Mouse (Mus musculus) kidney, embryonic 15.5 days (tissue): ENCODE measurements around the gene Gm8180. TPM values are rescaled to one million over a fixed set of nuclear protein-coding genes. Genes with fewer than 3 reads are reported as not detected.

Experiments
- polyA plus RNA-seq: library from polyadenylated mRNA; unstranded; fragments of >200 nt; fragmentation: Nextera tagmentation; extraction: Ambion mirVana; gene quantifications from 2 replicates; pipeline ENCODE4 v1.2.1, GENCODE M21; 2015

The Gm8180 gene
- polyA plus RNA-seq, 1 experiment from 2014 or later = not detected

Other genes with a start within 250 kb of the Gm8180 start
- not detected in 2 replicates for gene Gm5799, start 241.2 kb downstream of the Gm8180 start, polyA plus RNA-seq
- not detected in 2 replicates for gene Gm17654, start 205.6 kb downstream of the Gm8180 start, polyA plus RNA-seq
- not detected in 2 replicates for gene Gm10375, start 176.7 kb downstream of the Gm8180 start, polyA plus RNA-seq
- gene Gm8165, start 107.5 kb downstream of the Gm8180 start, polyA plus RNA-seq = not detected in 2 replicates
- gene Gm7324, start 86.9 kb downstream of the Gm8180 start, polyA plus RNA-seq = 1.00 and 1.3 TPM in 2 replicates
- gene Gm16506, start 57.3 kb downstream of the Gm8180 start, polyA plus RNA-seq = not detected in 2 replicates
- not detected in 2 replicates for gene Gm6526, start 36.9 kb downstream of the Gm8180 start, polyA plus RNA-seq
- gene Ear1, start 90.8 kb upstream of the Gm8180 start, polyA plus RNA-seq = 0.55 TPM in 1 of 2 replicates, not detected in the other
- not detected in 2 replicates for gene Ear10, start 138.8 kb upstream of the Gm8180 start, polyA plus RNA-seq
- 18.1 and 19.1 TPM in 2 replicates for gene Gm8113, start 140.6 kb upstream of the Gm8180 start, polyA plus RNA-seq
- gene Ang5, start 172.3 kb upstream of the Gm8180 start, polyA plus RNA-seq = not detected in 2 replicates
- not detected in 2 replicates for gene Ang6, start 217.5 kb upstream of the Gm8180 start, polyA plus RNA-seq